Mouse (Mus musculus) CH12.LX (cell line): ENCODE results near the gene Gm15155. TPM values are rescaled to one million over a fixed set of nuclear protein-coding genes. Genes with fewer than 3 reads are reported as not detected.

ENCODE experiments used
- DNase-seq: peaks from one replicate; pipeline ENCODE4 v3.0.0-alpha.2; 2013; ENCODE audit errors: extremely low read depth
- H3K27ac ChIP-seq: 2 replicates; pipeline ENCODE4 v1.5.1; 2012; ENCODE audit warnings: low read depth, mild to moderate bottlenecking, control low read depth, moderate library complexity; ENCODE audit not compliant: insufficient read depth
- H3K27me3 ChIP-seq: replicated peaks from 2 replicates; pipeline ENCODE3; 2012; ENCODE audit warnings: inconsistent platforms
- H3K36me3 ChIP-seq, 2 experiments: replicated peaks in 1 of 2; 2 replicates each; pipeline versions ENCODE3 to v1.6.1; 2012; ENCODE audit warnings: inconsistent platforms in 1 of 2, low read length in 1 of 2, mild to moderate bottlenecking in 1 of 2, mixed read lengths in 1 of 2, moderate library complexity in 1 of 2; ENCODE audit not compliant: control insufficient read depth in 1 of 2, insufficient read depth in 1 of 2
- H3K4me1 ChIP-seq, 2 experiments: 2 replicates each; pipeline ENCODE4 v1.6.1; 2012; ENCODE audit warnings: inconsistent platforms in 1 of 2, moderate library complexity in 1 of 2; ENCODE audit not compliant: insufficient read depth in 2 of 2, control insufficient read depth in 1 of 2
- H3K4me2 ChIP-seq: 2 replicates; pipeline ENCODE4 v1.6.1; 2012; ENCODE audit warnings: low read depth, mild to moderate bottlenecking, control low read depth; ENCODE audit not compliant: poor library complexity, insufficient read depth, severe bottlenecking
- H3K4me3 ChIP-seq, 3 experiments: fragments of 150-350 bp in 1 of 3; sonication (generic) in 1 of 3; replicated peaks in 1 of 3; 2 replicates each; pipeline versions ENCODE3 to v1.5.1; 2011 to 2012; ENCODE audit warnings: low read depth in 2 of 3, low read length in 2 of 3, mild to moderate bottlenecking in 2 of 3, moderate library complexity in 2 of 3, control low read depth in 1 of 3, improper control_type of control experiment in 1 of 3, inconsistent platforms in 1 of 3, mixed read lengths in 1 of 3; ENCODE audit not compliant: poor library complexity in 1 of 3
- H3K79me2 ChIP-seq: replicated peaks from 2 replicates; pipeline ENCODE4 v1.6.1; 2012; ENCODE audit warnings: mild to moderate bottlenecking, moderate library complexity; ENCODE audit not compliant: control insufficient read depth, poor library complexity, insufficient read depth, severe bottlenecking; ENCODE audit errors: extremely low read depth
- H3K9ac ChIP-seq: 2 replicates; pipeline ENCODE4 v1.6.1; 2012; ENCODE audit warnings: low read depth, mild to moderate bottlenecking, control low read depth, moderate library complexity; ENCODE audit not compliant: insufficient read depth
- H3K9me3 ChIP-seq: replicated peaks from 2 replicates; pipeline ENCODE3; 2012; ENCODE audit warnings: low read length, inconsistent platforms, mixed read lengths
- BHLHE40 ChIP-seq: IDR thresholded peaks from 2 replicates; pipeline ENCODE4 v1.6.1; 2011; ENCODE audit warnings: mild to moderate bottlenecking, low read depth, low read length, improper control_type of control experiment
- CHD2 ChIP-seq: IDR thresholded peaks from 2 replicates; pipeline ENCODE4 v1.6.1; 2011; ENCODE audit warnings: low read length, improper control_type of control experiment
- ELF1 ChIP-seq: IDR thresholded peaks from 2 replicates; pipeline ENCODE4 v1.6.1; 2014; ENCODE audit warnings: low read depth, mild to moderate bottlenecking, inconsistent platforms, low read length, improper control_type of control experiment
- ETS1 ChIP-seq: conservative IDR thresholded peaks from 2 replicates; pipeline ENCODE4 v1.6.1; 2012; ENCODE audit warnings: low read depth, mild to moderate bottlenecking, inconsistent platforms, low read length, improper control_type of control experiment, moderate library complexity
- HCFC1 ChIP-seq: IDR thresholded peaks from 2 replicates; pipeline ENCODE4 v1.6.1; 2012; ENCODE audit warnings: low read depth, mild to moderate bottlenecking, inconsistent platforms, low read length, improper control_type of control experiment
- JUN ChIP-seq: IDR thresholded peaks from 2 replicates; pipeline ENCODE4 v1.6.1; 2011; ENCODE audit warnings: low read depth, mild to moderate bottlenecking, low read length, improper control_type of control experiment, moderate library complexity; ENCODE audit not compliant: insufficient read depth
- JUND ChIP-seq: conservative IDR thresholded peaks from 2 replicates; pipeline ENCODE4 v1.6.1; 2011; ENCODE audit warnings: low read depth, low read length, improper control_type of control experiment
- KAT2A ChIP-seq: IDR thresholded peaks from 2 replicates; pipeline ENCODE4 v1.6.1; 2012; ENCODE audit warnings: low read length, improper control_type of control experiment, inconsistent platforms; ENCODE audit not compliant: insufficient replicate concordance
- MAZ ChIP-seq: IDR thresholded peaks from 2 replicates; pipeline ENCODE4 v1.6.1; 2012; ENCODE audit warnings: low read depth, mild to moderate bottlenecking, inconsistent platforms, low read length, improper control_type of control experiment, moderate library complexity
- MEF2A ChIP-seq: IDR thresholded peaks from 2 replicates; pipeline ENCODE4 v1.6.1; 2014; ENCODE audit warnings: low read depth, mild to moderate bottlenecking, inconsistent platforms, low read length, improper control_type of control experiment, borderline replicate concordance
- MXI1 ChIP-seq: IDR thresholded peaks from 2 replicates; pipeline ENCODE4 v1.6.1; 2011; ENCODE audit warnings: mild to moderate bottlenecking, low read depth, low read length, improper control_type of control experiment
- POLR2AphosphoS2 ChIP-seq: IDR thresholded peaks from 2 replicates; pipeline ENCODE4 v1.6.1; 2011; ENCODE audit warnings: low read depth, low read length, improper control_type of control experiment
- RAD21 ChIP-seq: IDR thresholded peaks from 2 replicates; pipeline ENCODE4 v1.6.1; 2011; ENCODE audit warnings: low read depth, mild to moderate bottlenecking, low read length, improper control_type of control experiment, moderate library complexity
- SIN3A ChIP-seq: IDR thresholded peaks from 2 replicates; pipeline ENCODE4 v1.6.1; 2012; ENCODE audit warnings: low read length, improper control_type of control experiment, inconsistent platforms
- USF1 ChIP-seq: IDR thresholded peaks from 2 replicates; pipeline ENCODE4 v1.6.1; 2014; ENCODE audit warnings: low read depth, mild to moderate bottlenecking, inconsistent platforms, low read length, improper control_type of control experiment
- ZKSCAN1 ChIP-seq: IDR thresholded peaks from 2 replicates; pipeline ENCODE4 v1.6.1; 2012; ENCODE audit warnings: low read depth, inconsistent platforms, low read length, improper control_type of control experiment, borderline replicate concordance
- dilution Hi-C: fragments of 300-500 bp; cut with MboI; formaldehyde crosslinking; loops from 2 replicates; pipeline ENCODE4 v1.14.3; 2020; ENCODE audit warnings: low sequenced_read_pairs; ENCODE audit not compliant: extremely low pct_unique_long_range_greater_than_20kb, extremely low pct_ligation_motif_present
- in situ Hi-C: fragments of 300-500 bp; cut with MboI; formaldehyde crosslinking; loops from 3 replicates; pipeline ENCODE4 v1.14.3; 2019; ENCODE audit warnings: low sequenced_read_pairs, low pct_ligation_motif_present, low pct_unique_long_range_greater_than_20kb, mixed read lengths
- polyA plus RNA-seq: library from polyadenylated mRNA; unstranded; fragments of >175 nt; gene quantifications from 2 replicates; pipeline ENCODE4 v1.2.1, GENCODE M21; 2012; ENCODE audit warnings: low read depth; ENCODE audit not compliant: insufficient read length
- total RNA-seq, 2 experiments: library from RNA; depleted of rRNA; stranded (reverse); fragments of 300-350 nt in 1 of 2; fragments of >200 nt in 1 of 2; gene quantifications; 2 replicates each; pipeline ENCODE4 v1.2.3; 2012 to 2014

Gene Gm15155
- total and polyA plus RNA-seq, 3 experiments, result not detected

DNA sequence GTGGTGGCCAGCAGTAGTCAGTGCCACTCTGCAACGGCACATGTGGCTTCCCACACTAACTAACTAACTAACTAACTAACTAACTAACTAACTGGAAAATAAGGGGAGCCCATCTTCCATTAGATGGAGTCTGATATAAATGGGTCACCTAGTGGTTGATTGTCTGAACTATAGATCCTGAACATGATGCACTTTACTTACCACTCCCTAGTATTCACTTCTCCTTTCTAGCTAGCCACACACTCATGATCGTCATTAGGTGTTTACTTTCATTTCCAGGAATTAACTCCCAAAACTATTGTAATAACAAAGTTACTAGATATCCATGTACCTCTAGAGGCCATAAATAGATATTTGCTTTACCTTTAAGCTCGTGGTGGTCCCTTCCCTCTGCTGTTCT lies 99.6 kb downstream of the Gm15155 start:
- Histone ChIP-seq H3K36me3 (no peaks in the 10 kb centered on the region), H3K79me2 (no peaks in the 10 kb centered on the region), H3K27me3 (no peaks in the 10 kb centered on the region), H3K27ac (no peak overlapping the region), H3K4me1 (no peaks in the 10 kb centered on the region), H3K4me3 (no peak overlapping the region), H3K9me3 (no peaks in the 10 kb centered on the region), H3K4me2 (no peak overlapping the region), H3K9ac (no peak overlapping the region)
- in situ Hi-C loops (no loop called here), dilution Hi-C loops (no loop called here)
- no peak for TF ChIP-seq MAZ
- TF ChIP-seq ELF1, result no peak
- no peak for TF ChIP-seq JUN
- no peak for TF ChIP-seq RAD21
- DNase-seq, result no peak

DNA sequence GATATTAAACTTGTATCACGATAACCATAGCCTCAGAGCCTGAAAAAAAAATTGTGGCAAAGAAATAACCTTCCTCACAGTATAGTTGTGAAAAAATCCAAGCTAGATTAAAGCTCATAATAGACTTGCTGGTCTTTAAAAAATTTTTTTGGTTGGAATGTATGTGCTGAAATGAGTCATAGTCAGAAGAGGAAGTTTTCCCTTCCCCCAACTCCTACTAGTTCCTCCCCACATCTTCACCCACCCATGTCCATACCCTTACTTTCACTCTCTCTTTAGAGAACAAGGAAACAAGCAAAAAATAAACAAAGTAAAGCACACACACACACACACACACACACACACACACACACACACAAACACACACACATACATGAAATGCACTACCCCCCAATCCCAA lies 103.8 kb downstream of the Gm15155 start:
- no peaks in the 10 kb centered on the region for H3K36me3 ChIP-seq
- in situ Hi-C loops, result no loop called here
- DNase-seq, result peak; percentile 44
- H3K9ac ChIP-seq, result no peak overlapping the region
- no peak overlapping the region for H3K4me3 ChIP-seq
- H3K27me3 ChIP-seq, result no peaks in the 10 kb centered on the region
- H3K4me2 ChIP-seq, result no peak overlapping the region
- TF ChIP-seq USF1, result no peak
- H3K4me1 ChIP-seq, result no peaks in the 10 kb centered on the region
- dilution Hi-C loops, result no loop called here
- H3K79me2 ChIP-seq, result no peaks in the 10 kb centered on the region
- no peaks in the 10 kb centered on the region for H3K9me3 ChIP-seq
- no peak overlapping the region for H3K27ac ChIP-seq

DNA sequence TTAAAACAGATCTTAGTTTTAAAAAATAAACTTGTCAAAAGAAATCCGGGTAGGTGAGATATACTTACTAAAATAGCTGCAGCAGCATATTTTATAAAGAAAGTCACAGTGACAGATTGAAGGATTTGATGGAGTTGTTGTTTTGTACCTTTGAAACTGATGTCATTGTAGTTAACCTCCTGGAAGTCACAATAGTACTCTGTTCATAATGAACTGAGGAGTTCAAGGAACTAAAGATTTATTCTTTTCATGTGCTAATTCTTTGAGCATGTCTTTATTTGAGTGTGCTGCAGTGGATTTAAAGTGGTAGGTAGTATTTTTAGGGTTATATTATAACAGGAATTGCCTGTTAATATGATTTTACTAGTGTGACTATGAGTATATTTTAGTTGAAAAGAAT lies 263.6 kb downstream of the Gm15155 start:
- H3K27me3 ChIP-seq, result no peaks in the 10 kb centered on the region
- TF ChIP-seq HCFC1, result no peak
- TF ChIP-seq MEF2A, result no peak
- TF ChIP-seq SIN3A, result no peak
- TF ChIP-seq CHD2, result no peak
- no peak for TF ChIP-seq KAT2A
- no peak for TF ChIP-seq ETS1
- TF ChIP-seq BHLHE40, result no peak
- TF ChIP-seq ZKSCAN1, result no peak
- no peak for TF ChIP-seq MXI1
- TF ChIP-seq POLR2AphosphoS2, result no peak
- no peak for TF ChIP-seq JUND
- no peaks in the 10 kb centered on the region for H3K4me1 ChIP-seq
- DNase-seq, result no peak
- H3K36me3 ChIP-seq, result no peaks in the 10 kb centered on the region
- no peaks in the 10 kb centered on the region for H3K9me3 ChIP-seq
- dilution Hi-C loops, result no loop called here
- H3K9ac ChIP-seq, result no peak overlapping the region
- no peaks in the 10 kb centered on the region for H3K79me2 ChIP-seq
- no peak overlapping the region for H3K4me3 ChIP-seq
- H3K4me2 ChIP-seq, result no peak overlapping the region
- in situ Hi-C loops, result no loop called here
- H3K27ac ChIP-seq, result no peak overlapping the region
